Mouse (Mus musculus): Measurements from ENCODE around the gene Sgip1. TPM values are rescaled to one million over a fixed set of nuclear protein-coding genes. Genes with fewer than 3 reads are reported as not detected.

Sgip1 gene
- polyA plus RNA-seq, 1 experiment from 2014 or later, result 3.0 TPM

GRCm38 (mm10) chr4:102944325-102944724 lies 203.2 kb downstream of the Sgip1 start:
- Histone ChIP-seq H3K4me1 (no peaks in the 10 kb centered on the region), H3K27me3 (ENCODE audit: insufficient read depth, poor library complexity, severe bottlenecking) (no peaks in the 10 kb centered on the region), H3K27ac (no peak overlapping the region), H3K4me3 (no peak overlapping the region), H3K9me3 (no peaks in the 10 kb centered on the region), H3K36me3 (no peaks in the 10 kb centered on the region)
- 70% methylated on average over 6 of the region's 6 CpGs for WGBS
- DNase-seq (ENCODE audit: low spot score), result no peak

- Histone ChIP-seq H3K9me3 (no peaks in the 10 kb centered on the region), H3K36me3 (no peaks in the 10 kb centered on the region), H3K27ac (no peak overlapping the region), H3K4me3 (no peak overlapping the region), H3K27me3 (ENCODE audit: insufficient read depth, poor library complexity, severe bottlenecking) (no peaks in the 10 kb centered on the region), H3K4me1 (peaks cover 10% of the 10 kb centered on the region; the same call in 1 of the 2 replicates)
- DNase-seq (ENCODE audit: low spot score), result no peak
- WGBS, result 76% methylated on average over 2 of the region's 2 CpGs
These were observed 211.4 kb downstream of the Sgip1 start for GRCm38 (mm10) chr4:102952476-102952875.

GRCm38 (mm10) chr4:102955294-102955956 lies 214.3 kb downstream of the Sgip1 start:
- WGBS, result 60% methylated on average over 17 of the region's 17 CpGs
- Histone ChIP-seq H3K4me1 (peaks cover 10% of the 10 kb centered on the region; the same call in 1 of the 2 replicates), H3K36me3 (no peaks in the 10 kb centered on the region), H3K4me3 (peak overlapping the region; percentile 15; the same call in 1 of the 2 replicates), H3K27ac (no peak overlapping the region), H3K9me3 (no peaks in the 10 kb centered on the region), H3K27me3 (ENCODE audit: insufficient read depth, poor library complexity, severe bottlenecking) (no peaks in the 10 kb centered on the region)
- DNase-seq (ENCODE audit: low spot score), result no peak

- no peaks in the 10 kb centered on the region for H3K36me3 ChIP-seq
- 81% methylated on average over 5 of the region's 5 CpGs for WGBS
These were observed 218.3 kb downstream of the Sgip1 start for GRCm38 (mm10) chr4:102959409-102959808.

GRCm38 (mm10) chr4:102964174-102964573 lies 223.1 kb downstream of the Sgip1 start:
- DNase-seq (ENCODE audit: low spot score), result no peak
- Histone ChIP-seq H3K4me1 (no peaks in the 10 kb centered on the region), H3K27ac (no peak overlapping the region), H3K36me3 (no peaks in the 10 kb centered on the region), H3K4me3 (no peak overlapping the region), H3K27me3 (ENCODE audit: insufficient read depth, poor library complexity, severe bottlenecking) (0 out of 2 replicates have a peak, but pooled peaks cover 6% of the 10 kb centered on the region), H3K9me3 (no peaks in the 10 kb centered on the region)
- WGBS, result 30% methylated on average over 3 of the region's 3 CpGs

More at GRCm38 (mm10) chr4:102959409-102959808, 218.3 kb downstream of the Sgip1 start:
- no peak for DNase-seq (ENCODE audit: low spot score)
- no peaks in the 10 kb centered on the region for H3K27me3 ChIP-seq (ENCODE audit: insufficient read depth, poor library complexity, severe bottlenecking)
- H3K4me3 ChIP-seq, result no peak overlapping the region
- peaks cover 10% of the 10 kb centered on the region; the same call in 1 of the 2 replicates for H3K4me1 ChIP-seq
- no peak overlapping the region for H3K27ac ChIP-seq
- H3K9me3 ChIP-seq, result no peaks in the 10 kb centered on the region

- Histone ChIP-seq H3K4me1 (no peaks in the 10 kb centered on the region), H3K27ac (no peak overlapping the region), H3K27me3 (ENCODE audit: insufficient read depth, poor library complexity, severe bottlenecking) (peaks cover 13% of the 10 kb centered on the region; the same call in 1 of the 2 replicates), H3K9me3 (no peaks in the 10 kb centered on the region), H3K36me3 (no peaks in the 10 kb centered on the region), H3K4me3 (no peak overlapping the region)
- WGBS, result 88% methylated on average over 15 of the region's 15 CpGs
- no peak for DNase-seq (ENCODE audit: low spot score)
These were observed 226.7 kb downstream of the Sgip1 start for GRCm38 (mm10) chr4:102967811-102968210.

- WGBS, result 90% methylated on average over 5 of the region's 5 CpGs
- H3K36me3 ChIP-seq, result no peaks in the 10 kb centered on the region
- peaks cover 13% of the 10 kb centered on the region; the same call in 1 of the 2 replicates for H3K27me3 ChIP-seq (ENCODE audit: insufficient read depth, poor library complexity, severe bottlenecking)
- H3K27ac ChIP-seq, result no peak overlapping the region
- no peak overlapping the region for H3K4me3 ChIP-seq
- H3K9me3 ChIP-seq, result no peaks in the 10 kb centered on the region
- no peaks in the 10 kb centered on the region for H3K4me1 ChIP-seq
- no peak for DNase-seq (ENCODE audit: low spot score)
These were observed 228.5 kb downstream of the Sgip1 start for GRCm38 (mm10) chr4:102969599-102969998.

- Histone ChIP-seq H3K9me3 (no peaks in the 10 kb centered on the region), H3K36me3 (no peaks in the 10 kb centered on the region), H3K27ac (no peak overlapping the region), H3K4me3 (no peak overlapping the region), H3K27me3 (ENCODE audit: insufficient read depth, poor library complexity, severe bottlenecking) (peaks cover 9% of the 10 kb centered on the region; the same call in 1 of the 2 replicates), H3K4me1 (no peaks in the 10 kb centered on the region)
- 73% methylated on average over 5 of the region's 5 CpGs for WGBS
- DNase-seq (ENCODE audit: low spot score), result no peak
These were observed 230.1 kb downstream of the Sgip1 start for GRCm38 (mm10) chr4:102971159-102971558.

GRCm38 (mm10) chr4:102972071-102972470 lies 231.0 kb downstream of the Sgip1 start:
- Histone ChIP-seq H3K4me1 (no peaks in the 10 kb centered on the region), H3K9me3 (no peaks in the 10 kb centered on the region), H3K27me3 (ENCODE audit: insufficient read depth, poor library complexity, severe bottlenecking) (peaks cover 9% of the 10 kb centered on the region; the same call in 1 of the 2 replicates), H3K4me3 (no peak overlapping the region), H3K27ac (no peak overlapping the region), H3K36me3 (no peaks in the 10 kb centered on the region)
- 71% methylated on average over 3 of the region's 3 CpGs for WGBS
- no peak for DNase-seq (ENCODE audit: low spot score)

GRCm38 (mm10) chr4:102974172-102974571 lies 233.1 kb downstream of the Sgip1 start:
- H3K4me1 ChIP-seq, result peaks cover 10% of the 10 kb centered on the region
- H3K27ac ChIP-seq, result no peak overlapping the region
- no peaks in the 10 kb centered on the region for H3K9me3 ChIP-seq
- 64% methylated on average over 5 of the region's 5 CpGs for WGBS
- peaks cover 24% of the 10 kb centered on the region; the same call in 1 of the 2 replicates for H3K27me3 ChIP-seq (ENCODE audit: insufficient read depth, poor library complexity, severe bottlenecking)
- H3K4me3 ChIP-seq, result no peak overlapping the region
- no peaks in the 10 kb centered on the region for H3K36me3 ChIP-seq
- no peak for DNase-seq (ENCODE audit: low spot score)

GRCm38 (mm10) chr4:102976290-102977275 lies 235.5 kb downstream of the Sgip1 start:
- 46% methylated on average over 12 of the region's 12 CpGs for WGBS
- Histone ChIP-seq H3K27me3 (ENCODE audit: insufficient read depth, poor library complexity, severe bottlenecking) (peaks cover 29% of the 10 kb centered on the region; the same call in 1 of the 2 replicates), H3K4me1 (peaks cover 10% of the 10 kb centered on the region), H3K36me3 (no peaks in the 10 kb centered on the region), H3K9me3 (no peaks in the 10 kb centered on the region), H3K27ac (no peak overlapping the region), H3K4me3 (no peak overlapping the region)
- no peak for DNase-seq (ENCODE audit: low spot score)

- Histone ChIP-seq H3K27ac (no peak overlapping the region), H3K4me1 (peaks cover 10% of the 10 kb centered on the region), H3K4me3 (peak overlapping the region; percentile 60), H3K27me3 (ENCODE audit: insufficient read depth, poor library complexity, severe bottlenecking) (peaks cover 22% of the 10 kb centered on the region; the same call in 1 of the 2 replicates), H3K9me3 (no peaks in the 10 kb centered on the region), H3K36me3 (no peaks in the 10 kb centered on the region)
- 7% methylated on average over 16 of the region's 16 CpGs for WGBS
- DNase-seq (ENCODE audit: low spot score), result no peak
These were observed 236.8 kb downstream of the Sgip1 start for GRCm38 (mm10) chr4:102977778-102978321.

Data from heart, embryonic 10.5 days (tissue).